Mouse (Mus musculus): ENCODE data around the gene Dnase1l3.

The Dnase1l3 gene

GRCm38 (mm10) chr14:7938809-7939784 lies 55.3 kb downstream of the Dnase1l3 start:
- in situ Hi-C loops (cut with MboI, MseI), result no loop called here

- in situ Hi-C loops (cut with MboI, MseI), result no loop called here
Measured at GRCm38 (mm10) chr14:7937052-7937630, 57.2 kb downstream of the Dnase1l3 start.

GRCm38 (mm10) chr14:7934166-7934565 lies 60.2 kb downstream of the Dnase1l3 start:
- in situ Hi-C loops (cut with MboI, MseI), result no loop called here

DNA sequence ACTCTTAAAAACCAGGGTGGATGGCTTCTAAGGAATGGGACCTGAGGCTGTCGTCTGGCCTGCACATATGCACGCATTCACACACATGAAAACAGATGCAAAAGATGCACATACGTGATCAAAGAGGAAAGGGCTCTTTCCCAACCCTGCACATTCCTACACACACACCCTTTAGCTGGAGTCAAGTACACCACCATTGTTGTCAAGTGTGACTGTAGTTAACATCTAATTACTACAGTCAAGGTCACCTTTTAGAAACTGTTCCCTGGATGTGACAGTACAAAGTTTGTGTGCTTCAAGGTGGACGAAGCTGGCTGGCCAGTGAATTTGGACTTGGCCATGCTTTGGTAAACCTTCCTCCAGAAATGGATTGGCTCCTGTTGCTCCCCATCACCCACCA lies 62.2 kb downstream of the Dnase1l3 start:
- in situ Hi-C loops (cut with MboI, MseI), result no loop called here

DNA sequence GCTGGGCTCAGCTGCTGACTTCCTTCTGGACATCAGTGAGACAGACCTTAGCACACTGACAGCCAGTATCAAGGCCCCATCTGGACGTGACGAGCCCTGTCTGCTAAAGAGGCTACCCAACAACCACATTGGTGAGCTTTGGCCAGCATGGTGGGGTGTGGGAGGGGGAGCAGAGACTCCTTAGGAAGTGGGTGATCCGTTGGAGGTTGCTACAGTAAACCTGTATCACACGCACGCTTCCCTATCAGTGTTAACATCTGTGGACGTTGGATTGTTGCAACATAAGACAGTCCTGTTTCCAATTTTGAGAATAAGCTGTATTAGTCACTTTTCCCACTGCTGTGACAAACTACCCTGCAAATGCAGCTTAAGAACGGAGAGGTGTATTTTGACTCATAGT lies 65.3 kb downstream of the Dnase1l3 start:
- in situ Hi-C loops (cut with MboI, MseI), result no loop called here

- in situ Hi-C loops (cut with MboI, MseI), result no loop called here
Measured at GRCm38 (mm10) chr14:7928362-7928761, 66.0 kb downstream of the Dnase1l3 start.

DNA sequence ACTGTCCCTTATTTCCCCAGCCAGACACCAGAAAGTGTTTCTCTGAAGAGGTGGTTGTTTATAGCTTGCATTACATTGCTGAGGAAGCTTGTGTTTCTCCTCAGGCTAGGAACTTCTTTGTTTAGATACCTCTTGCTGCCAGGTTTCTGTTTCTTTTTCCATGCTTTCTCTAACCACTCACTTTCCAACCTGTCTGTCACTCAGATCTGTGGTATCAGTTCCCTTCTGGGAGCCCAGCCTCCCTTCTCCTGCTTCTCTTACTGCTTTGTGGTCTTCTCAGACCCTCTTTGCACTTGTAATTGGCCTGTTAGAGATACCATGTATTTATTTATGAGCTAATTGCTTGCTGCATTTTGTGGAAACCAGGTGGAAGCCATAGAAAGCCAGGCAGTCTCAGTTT lies 70.7 kb downstream of the Dnase1l3 start:
- in situ Hi-C loops (cut with MboI, MseI), result no loop called here

GRCm38 (mm10) chr14:7921459-7921858 lies 72.9 kb downstream of the Dnase1l3 start:
- in situ Hi-C loops (cut with MboI, MseI), result no loop called here

DNA sequence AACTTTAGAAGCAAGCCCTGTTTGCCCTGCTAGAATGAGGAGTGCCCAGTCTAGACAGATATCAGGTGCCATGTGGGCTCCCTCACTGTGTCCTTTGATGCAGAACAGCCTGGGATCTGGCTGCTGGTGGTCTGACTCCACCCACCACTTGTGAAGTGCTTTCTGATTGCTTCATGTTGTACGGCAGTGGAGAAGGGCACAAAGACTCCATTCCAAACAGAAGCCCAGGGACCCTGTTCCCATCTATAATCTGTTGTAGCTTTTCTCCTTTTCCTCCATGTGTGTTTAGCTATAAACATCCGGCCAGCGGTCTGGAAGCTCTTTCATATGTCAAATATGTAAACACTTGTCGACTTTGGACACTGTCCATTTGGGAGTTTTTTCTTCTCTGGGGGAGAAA lies 74.5 kb downstream of the Dnase1l3 start:
- in situ Hi-C loops (cut with MboI, MseI), result no loop called here

DNA sequence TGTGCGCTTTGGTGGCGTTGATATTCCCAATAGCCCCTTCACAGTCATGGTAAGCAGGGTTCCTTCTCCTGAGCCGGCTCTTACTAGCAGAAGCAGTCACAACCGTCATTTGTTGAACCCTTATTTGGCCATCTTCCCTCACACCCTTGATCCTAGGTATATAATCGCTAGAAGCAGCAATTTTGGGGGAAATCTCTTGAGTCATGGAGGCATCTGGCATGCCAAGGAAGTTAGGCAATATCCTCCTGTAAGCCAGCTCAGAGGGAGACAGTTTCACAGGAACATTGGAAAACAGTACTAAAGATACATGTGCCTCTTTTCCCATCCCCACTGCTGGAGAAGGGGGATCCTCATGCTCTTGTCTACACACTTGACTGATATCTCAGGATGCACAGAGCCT lies 75.1 kb downstream of the Dnase1l3 start:
- in situ Hi-C loops (cut with MboI, MseI), result no loop called here

DNA sequence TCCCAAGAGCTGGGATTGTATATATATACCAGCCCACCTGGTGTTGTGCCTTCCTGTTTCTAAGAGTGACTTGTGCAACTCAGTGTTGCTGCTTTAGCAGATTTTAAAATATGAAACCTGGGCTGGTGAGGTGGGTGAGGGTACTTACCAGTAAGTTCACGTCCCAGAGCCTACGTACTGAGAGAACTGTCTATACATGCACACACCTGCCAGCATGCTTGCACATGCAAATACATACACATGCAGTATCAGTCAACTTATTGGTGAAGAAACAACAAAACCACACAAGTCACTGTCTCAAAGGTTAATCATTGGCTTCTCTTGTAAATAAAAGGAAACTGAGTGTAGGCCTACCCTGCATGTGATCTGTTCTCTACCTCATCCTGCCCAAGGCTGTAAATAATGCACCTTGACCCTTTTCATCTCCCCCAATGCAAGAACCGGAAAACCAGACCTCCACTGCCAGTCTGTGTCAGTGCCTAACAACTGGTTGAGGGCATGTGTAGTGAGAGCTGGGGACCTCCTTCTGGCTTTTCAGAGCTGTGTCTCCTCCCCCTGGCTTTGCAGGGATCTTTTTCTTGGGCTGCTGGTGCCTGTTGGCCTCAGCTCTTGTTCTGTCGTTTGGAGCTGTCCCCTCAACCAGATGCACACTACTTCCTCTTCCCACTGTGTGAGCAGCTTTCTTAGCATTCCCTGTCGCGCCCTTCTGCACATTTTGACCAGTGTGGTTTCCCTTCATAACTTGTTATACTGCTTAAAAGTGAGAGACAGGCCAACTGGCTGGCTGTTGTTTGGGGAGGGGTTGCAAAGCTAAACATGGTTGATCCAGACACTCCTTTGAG lies 76.0 kb downstream of the Dnase1l3 start:
- in situ Hi-C loops (cut with MboI, MseI), result no loop called here
